Mouse (Mus musculus): ENCODE results near the gene Zfp78.

DNA sequence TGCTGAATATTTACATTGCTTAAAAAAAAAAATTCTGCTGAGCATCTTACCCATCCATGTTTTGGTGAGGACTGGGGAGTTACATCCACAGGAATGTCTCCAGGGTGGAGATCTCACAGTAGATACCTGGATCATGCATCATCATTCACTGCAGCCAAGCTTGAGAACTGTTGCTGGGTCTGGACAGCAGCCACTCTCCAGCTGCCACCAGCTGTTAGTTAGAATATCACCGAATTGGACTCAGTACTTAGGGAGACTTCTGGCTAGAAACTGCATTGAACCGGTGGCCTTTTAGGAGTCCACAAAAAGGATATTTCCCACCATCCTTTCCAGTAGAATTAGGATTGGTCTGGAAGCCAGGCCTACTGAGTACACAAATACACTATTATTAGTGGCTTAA lies 5.0 kb upstream of the Zfp78 start:
- TF ChIP-seq GATA1 (IDR thresholded peaks at IDR 0.05; ENCODE audit: borderline replicate concordance, low read length) (no peak), FLI1 (IDR thresholded peaks at IDR 0.05; ENCODE audit: low read length) (no peak)

Measured in megakaryocyte, embryonic 14.5 days (primary cell).